Mouse (Mus musculus): ENCODE data around the gene Phf21a.

The Phf21a gene

GRCm38 (mm10) chr2:92362571-92363228 is 269.8 kb downstream of the Phf21a start:
- DNase-seq = no peak

- no peak for DNase-seq
Observed at GRCm38 (mm10) chr2:92364086-92364485, 271.2 kb downstream of the Phf21a start.

- no peak for DNase-seq
Observed at GRCm38 (mm10) chr2:92365568-92365967, 272.7 kb downstream of the Phf21a start.

GRCm38 (mm10) chr2:92367383-92368029 is 274.6 kb downstream of the Phf21a start:
- peak in 1 of 2 experiments; percentile 49 for DNase-seq

GRCm38 (mm10) chr2:92370375-92370774 is 277.5 kb downstream of the Phf21a start:
- no peak for DNase-seq

- peak; percentile 87 to 91 for DNase-seq
Observed at GRCm38 (mm10) chr2:92370821-92371805, 278.2 kb downstream of the Phf21a start.

GRCm38 (mm10) chr2:92371971-92372690 is 279.2 kb downstream of the Phf21a start:
- DNase-seq = peak in 1 of 2 experiments; percentile 53

- DNase-seq = peak; percentile 79 to 84
Observed at GRCm38 (mm10) chr2:92372767-92373436, 280.0 kb downstream of the Phf21a start.

- no peak for DNase-seq
Observed at GRCm38 (mm10) chr2:92373437-92373813, 280.5 kb downstream of the Phf21a start.

GRCm38 (mm10) chr2:92374514-92374913 is 281.6 kb downstream of the Phf21a start, which contains the start of the genes Pex16 and Large2:
Gene Pex16, plus strand, starts transcription at chr2:92374676.
Gene Large2, minus strand, starts transcription at chr2:92374869.
- DNase-seq = peak; percentile 61

- DNase-seq = peak; percentile 99
Observed at GRCm38 (mm10) chr2:92375099-92375623, 282.2 kb downstream of the Phf21a start.

GRCm38 (mm10) chr2:92375788-92376187 is 282.9 kb downstream of the Phf21a start:
- no peak for DNase-seq

GRCm38 (mm10) chr2:92376300-92376699 is 283.4 kb downstream of the Phf21a start:
- no peak for DNase-seq

- DNase-seq = no peak
Observed at GRCm38 (mm10) chr2:92377320-92377719, 284.4 kb downstream of the Phf21a start.

GRCm38 (mm10) chr2:92379783-92380494 is 287.0 kb downstream of the Phf21a start:
- DNase-seq = no peak

GRCm38 (mm10) chr2:92380495-92381050 is 287.7 kb downstream of the Phf21a start:
- DNase-seq = no peak

- DNase-seq = no peak
Observed at GRCm38 (mm10) chr2:92381161-92381560, 288.2 kb downstream of the Phf21a start.

GRCm38 (mm10) chr2:92381901-92382588 is 289.1 kb downstream of the Phf21a start, which contains the start of gene 1700029I15Rik:
Gene 1700029I15Rik, plus strand, starts transcription at chr2:92382538.
- DNase-seq = no peak

- no peak for DNase-seq
Observed at GRCm38 (mm10) chr2:92382759-92383158, 289.8 kb downstream of the Phf21a start.

- DNase-seq = no peak
Observed at GRCm38 (mm10) chr2:92384101-92384500, 291.2 kb downstream of the Phf21a start.
